19 mouse cellular contexts compared by ENCODE assay signal in genomic region chr15:91022276-91022675, GRCm38 (mm10). TPM values are rescaled to one million over a fixed set of nuclear protein-coding genes. Genes with fewer than 3 reads are reported as not detected.
DNase-seq lines count a peak whose midpoint lies in the region; ATAC-seq and TF ChIP-seq lines count a peak whose summit lies in the region.
"Had no signal": no experiment of that assay in that cellular context is flagged by ENCODE, and none has a peak within 500 bp of the region (broad histone marks: within the 10 kb centered on the region; RNA-seq: fewer than 3 reads in every experiment).

No protein-coding gene starts in this region.

- peaks cover 45% of the 10 kb centered on the region for H3K4me1 ChIP-seq in forebrain, embryonic 10.5 days
- peaks cover 11% of the 10 kb centered on the region for H3K4me1 ChIP-seq in forebrain, embryonic 11.5 days (replicated peaks; ENCODE audit: control insufficient read depth, insufficient read depth, low read length)
- no peaks in the 10 kb centered on the region; the same call in 1 of the 2 replicates for H3K4me1 ChIP-seq in testis, adult 2 months (ENCODE audit: control insufficient read depth, insufficient read depth, low read length)
- H3K4me1 ChIP-seq in hindbrain, embryonic 15.5 days (replicated peaks) = peaks cover 29% of the 10 kb centered on the region

- no peak for TF ChIP-seq POLR2A in testis, adult 2 months (IDR thresholded peaks at IDR 0.05; ENCODE audit: control insufficient read depth, low read depth, low read length)

- WGBS in forebrain, embryonic 10.5 days = 87% methylated on average over 8 of the region's 8 CpGs
- 78% methylated on average over 8 of the region's 8 CpGs for WGBS in forebrain, embryonic 11.5 days
- 52% methylated on average over 8 of the region's 8 CpGs for WGBS in hindbrain, embryonic 15.5 days

- H3K9ac ChIP-seq in forebrain, embryonic 11.5 days (ENCODE audit: low read length) = no peak overlapping the region
- H3K9ac ChIP-seq in hindbrain, embryonic 15.5 days = no peak overlapping the region
- H3K9ac ChIP-seq: embryonic facial prominence, embryonic 15.5 days; limb, embryonic 12.5 days; liver, embryonic 14.5 days had no signal

- no peak for TF ChIP-seq CTCF in testis, adult 2 months (IDR thresholded peaks at IDR 0.05; ENCODE audit: control insufficient read depth, insufficient read depth, insufficient replicate concordance, low read depth, low read length)

- H3K27me3 ChIP-seq in forebrain, embryonic 10.5 days (ENCODE audit: poor library complexity, severe bottlenecking) = no peaks in the 10 kb centered on the region
- H3K27me3 ChIP-seq in forebrain, embryonic 11.5 days (ENCODE audit: control insufficient read depth, insufficient read depth, low read length) = no peaks in the 10 kb centered on the region
- no peaks in the 10 kb centered on the region for H3K27me3 ChIP-seq in testis, adult 2 months (ENCODE audit: control insufficient read depth, insufficient read depth, low read length)
- no peaks in the 10 kb centered on the region for H3K27me3 ChIP-seq in hindbrain, embryonic 15.5 days
- H3K27me3 ChIP-seq: embryonic facial prominence, embryonic 15.5 days; limb, embryonic 12.5 days had no signal

- peaks cover 34% of the 10 kb centered on the region for H3K36me3 ChIP-seq in forebrain, embryonic 10.5 days (replicated peaks)
- H3K36me3 ChIP-seq in forebrain, embryonic 11.5 days (ENCODE audit: control insufficient read depth, insufficient read depth, low read length) = no peaks in the 10 kb centered on the region; the same call in 1 of the 2 replicates
- H3K36me3 ChIP-seq in testis, adult 2 months (ENCODE audit: control insufficient read depth, insufficient read depth, low read length) = no peaks in the 10 kb centered on the region
- H3K36me3 ChIP-seq in hindbrain, embryonic 15.5 days = no peaks in the 10 kb centered on the region
- H3K36me3 ChIP-seq: embryonic facial prominence, embryonic 15.5 days; limb, embryonic 12.5 days had no signal

- ATAC-seq in forebrain, embryonic 11.5 days (replicated peaks; ENCODE audit: low FRiP score) = no peak
- ATAC-seq in hindbrain, embryonic 15.5 days (ENCODE audit: low FRiP score, low read depth) = no peak
- ATAC-seq: activated CD4-positive, CD25-positive, alpha-beta regulatory T cell, adult 4 months; lung, postnatal 0 days had no signal

- H3K4me2 ChIP-seq in forebrain, embryonic 11.5 days (ENCODE audit: low read depth, low read length, severe bottlenecking) = no peak overlapping the region
- H3K4me2 ChIP-seq in hindbrain, embryonic 15.5 days = no peak overlapping the region
- H3K4me2 ChIP-seq: embryonic facial prominence, embryonic 15.5 days; limb, embryonic 12.5 days had no signal

- no peak overlapping the region for H3K4me3 ChIP-seq in forebrain, embryonic 10.5 days
- no peak overlapping the region for H3K4me3 ChIP-seq in forebrain, embryonic 11.5 days (ENCODE audit: low read depth, low read length)
- no peak overlapping the region for H3K4me3 ChIP-seq in testis, adult 2 months (ENCODE audit: control insufficient read depth, low read depth, low read length)
- no peak overlapping the region for H3K4me3 ChIP-seq in hindbrain, embryonic 15.5 days
- H3K4me3 ChIP-seq: embryonic facial prominence, embryonic 15.5 days; left cerebral cortex, adult 2 months; limb, embryonic 12.5 days had no signal

- no peak for DNase-seq in forebrain, embryonic 10.5 days (ENCODE audit: extremely low spot score, low spot score)
- DNase-seq in forebrain, embryonic 11.5 days (ENCODE audit: low spot score) = no peak
- DNase-seq in testis, postnatal 10 days (ENCODE audit: low spot score) = no peak
- DNase-seq in spleen, postnatal 14 days (ENCODE audit: low spot score in 2 of 2) = no peak
- no peak for DNase-seq in gastrocnemius, adult 8-10 months (ENCODE audit: low spot score in 2 of 2)
- no peak for DNase-seq in kidney, adult 18-20 months
- DNase-seq: adrenal gland, postnatal 25 days; gastrocnemius, postnatal 25 days; kidney, adult 9 months; right cerebral cortex, postnatal 14 days; thymus, adult 18-20 months had no signal

- H3K27ac ChIP-seq in forebrain, embryonic 10.5 days = peak overlapping the region; percentile 59; the same call in 1 of the 2 replicates
- no peak overlapping the region for H3K27ac ChIP-seq in forebrain, embryonic 11.5 days (ENCODE audit: low read depth, low read length)
- peak overlapping the region; percentile 48; the same call in 1 of the 2 replicates for H3K27ac ChIP-seq in testis, adult 2 months (ENCODE audit: control insufficient read depth, insufficient read depth, low read depth, low read length)
- H3K27ac ChIP-seq in hindbrain, embryonic 15.5 days (replicated peaks) = 0 out of 2 replicates have a peak overlapping the region, but pooled peaks have one; percentile 8
- H3K27ac ChIP-seq: embryonic facial prominence, embryonic 15.5 days; left cerebral cortex, adult 2 months; limb, embryonic 12.5 days; liver, embryonic 14.5 days had no signal

- H3K9me3 ChIP-seq in forebrain, embryonic 10.5 days = peaks cover 12% of the 10 kb centered on the region; the same call in 1 of the 2 replicates
- H3K9me3 ChIP-seq in forebrain, embryonic 11.5 days (ENCODE audit: control insufficient read depth, low read length) = no peaks in the 10 kb centered on the region; the same call in 1 of the 2 replicates
- no peaks in the 10 kb centered on the region for H3K9me3 ChIP-seq in hindbrain, embryonic 15.5 days
- H3K9me3 ChIP-seq: embryonic facial prominence, embryonic 15.5 days; limb, embryonic 12.5 days had no signal

RNA-seq across cellular contexts. Expression of gene Kif21a, which starts 27.5 kb away (rescaled TPM):
- 26.7 and 26.8 TPM in 2 replicates for polyA plus RNA-seq in forebrain, embryonic 10.5 days (2016; fragmentation: Nextera tagmentation; extraction: Ambion mirVana)
- polyA plus RNA-seq in forebrain, embryonic 11.5 days (2014; fragmentation: Nextera tagmentation; extraction: Ambion mirVana) = 45.3 and 48.8 TPM in 2 replicates
- polyA plus RNA-seq in testis, adult 2 months (2012; rRNA removed) = 7.2 and 8.6 TPM in 2 replicates
- 42.8 and 47.5 TPM in 2 replicates for polyA plus RNA-seq in hindbrain, embryonic 15.5 days (2015; fragmentation: Nextera tagmentation; extraction: Ambion mirVana)
- total RNA-seq in gastrocnemius, adult 8-10 months (2022) = 10 to 100 TPM; 17.6 to 26.0 (median 20.8) TPM
- polyA plus RNA-seq: activated CD4-positive, CD25-positive, alpha-beta regulatory T cell, adult 4 months had no signal
